Mouse (Mus musculus): ENCODE measurements around the gene Msi2. TPM values are rescaled to one million over a fixed set of nuclear protein-coding genes. Genes with fewer than 3 reads are reported as not detected.

Msi2 gene
- total RNA-seq, 2 experiments from 2014 or later, result 196 to 206 TPM

- intact Hi-C loops (cut with DNase I), result no loop called here
- no peak for DNase-seq
Measured at GRCm38 (mm10) chr11:88581375-88581774, 136.9 kb downstream of the Msi2 start.

- DNase-seq, result no peak
- intact Hi-C loops (cut with DNase I), result no loop called here
Measured at GRCm38 (mm10) chr11:88578700-88579099, 139.6 kb downstream of the Msi2 start.

GRCm38 (mm10) chr11:88577076-88577475, 141.2 kb downstream of the Msi2 start:
- DNase-seq, result no peak
- intact Hi-C loops (cut with DNase I), result no loop called here

GRCm38 (mm10) chr11:88576233-88576998, 141.9 kb downstream of the Msi2 start:
- DNase-seq, result no peak
- intact Hi-C loops (cut with DNase I), result no loop called here

- intact Hi-C loops (cut with DNase I), result no loop called here
- DNase-seq, result no peak
Measured at GRCm38 (mm10) chr11:88574575-88575360, 143.5 kb downstream of the Msi2 start.

GRCm38 (mm10) chr11:88573013-88573412, 145.3 kb downstream of the Msi2 start:
- intact Hi-C loops (cut with DNase I), result no loop called here
- DNase-seq, result no peak

- intact Hi-C loops (cut with DNase I), result no loop called here
- no peak for DNase-seq
Measured at GRCm38 (mm10) chr11:88572461-88572860, 145.9 kb downstream of the Msi2 start.

- intact Hi-C loops (cut with DNase I), result no loop called here
- DNase-seq, result no peak
Measured at GRCm38 (mm10) chr11:88570715-88571202, 147.6 kb downstream of the Msi2 start.

GRCm38 (mm10) chr11:88566613-88567606, 151.4 kb downstream of the Msi2 start:
- intact Hi-C loops (cut with DNase I), result no loop called here
- no peak for DNase-seq

- intact Hi-C loops (cut with DNase I), result no loop called here
- DNase-seq, result no peak
Measured at GRCm38 (mm10) chr11:88564810-88565209, 153.5 kb downstream of the Msi2 start.

GRCm38 (mm10) chr11:88564363-88564762, 153.9 kb downstream of the Msi2 start:
- no peak for DNase-seq

GRCm38 (mm10) chr11:88561191-88561590, 157.1 kb downstream of the Msi2 start:
- intact Hi-C loops (cut with DNase I), result no loop called here
- no peak for DNase-seq

More at GRCm38 (mm10) chr11:88564363-88564762, 153.9 kb downstream of the Msi2 start:
- intact Hi-C loops (cut with DNase I), result no loop called here

- DNase-seq, result no peak
- intact Hi-C loops (cut with DNase I), result no loop called here
Measured at GRCm38 (mm10) chr11:88560634-88561033, 157.7 kb downstream of the Msi2 start.

- intact Hi-C loops (cut with DNase I), result loop anchor here (5.0 kb wide), 1 partner anchor 53 kb away; no protein-coding TSS in a partner anchor
Measured at GRCm38 (mm10) chr11:88559365-88559970, 158.8 kb downstream of the Msi2 start.

GRCm38 (mm10) chr11:88558731-88559130, 159.6 kb downstream of the Msi2 start:
- intact Hi-C loops (cut with DNase I), result loop anchor here (5.0 kb wide), 1 partner anchor 54 kb away; no protein-coding TSS in a partner anchor
- DNase-seq, result no peak

More at GRCm38 (mm10) chr11:88559365-88559970, 158.8 kb downstream of the Msi2 start:
- DNase-seq, result no peak

- intact Hi-C loops (cut with DNase I), result loop anchor here (5.0 kb wide), 1 partner anchor 54 kb away; no protein-coding TSS in a partner anchor
Measured at GRCm38 (mm10) chr11:88557828-88558580, 160.3 kb downstream of the Msi2 start.

GRCm38 (mm10) chr11:88557116-88557768, 161.1 kb downstream of the Msi2 start:
- DNase-seq, result no peak
- intact Hi-C loops (cut with DNase I), result loop anchor here (5.0 kb wide), 1 partner anchor 55 kb away; no protein-coding TSS in a partner anchor

More at GRCm38 (mm10) chr11:88557828-88558580, 160.3 kb downstream of the Msi2 start:
- DNase-seq, result no peak

- peak; percentile 49 to 53 for DNase-seq
- intact Hi-C loops (cut with DNase I), result loop anchor here (5.0 kb wide), 1 partner anchor 56 kb away; no protein-coding TSS in a partner anchor
Measured at GRCm38 (mm10) chr11:88555902-88556549, 162.3 kb downstream of the Msi2 start.
